Mouse (Mus musculus): ENCODE results near the gene Greb1.

Gene Greb1

DNA sequence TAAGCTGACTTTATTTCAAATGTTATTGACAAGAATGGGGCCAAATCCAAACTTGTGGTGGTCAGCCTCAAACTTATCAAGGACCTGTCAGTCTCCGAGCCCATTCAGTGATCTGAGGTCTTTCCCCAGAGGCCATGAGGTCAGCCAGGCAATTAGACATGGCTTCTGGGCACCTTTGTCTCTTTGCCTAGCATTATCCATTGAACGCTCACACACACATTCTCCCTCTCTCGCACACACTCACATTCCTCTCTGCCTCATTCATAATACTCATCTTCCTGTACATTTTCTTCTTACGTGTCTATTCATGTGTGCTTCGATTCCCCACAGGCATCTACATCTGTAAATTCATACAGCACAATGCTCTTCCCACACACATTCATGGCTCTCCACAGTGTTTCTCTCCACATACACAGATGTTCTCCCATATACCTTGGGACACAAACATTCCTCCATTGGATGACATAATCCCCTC is 3.3 kb upstream of the Greb1 start:
- no peak for DNase-seq

DNA sequence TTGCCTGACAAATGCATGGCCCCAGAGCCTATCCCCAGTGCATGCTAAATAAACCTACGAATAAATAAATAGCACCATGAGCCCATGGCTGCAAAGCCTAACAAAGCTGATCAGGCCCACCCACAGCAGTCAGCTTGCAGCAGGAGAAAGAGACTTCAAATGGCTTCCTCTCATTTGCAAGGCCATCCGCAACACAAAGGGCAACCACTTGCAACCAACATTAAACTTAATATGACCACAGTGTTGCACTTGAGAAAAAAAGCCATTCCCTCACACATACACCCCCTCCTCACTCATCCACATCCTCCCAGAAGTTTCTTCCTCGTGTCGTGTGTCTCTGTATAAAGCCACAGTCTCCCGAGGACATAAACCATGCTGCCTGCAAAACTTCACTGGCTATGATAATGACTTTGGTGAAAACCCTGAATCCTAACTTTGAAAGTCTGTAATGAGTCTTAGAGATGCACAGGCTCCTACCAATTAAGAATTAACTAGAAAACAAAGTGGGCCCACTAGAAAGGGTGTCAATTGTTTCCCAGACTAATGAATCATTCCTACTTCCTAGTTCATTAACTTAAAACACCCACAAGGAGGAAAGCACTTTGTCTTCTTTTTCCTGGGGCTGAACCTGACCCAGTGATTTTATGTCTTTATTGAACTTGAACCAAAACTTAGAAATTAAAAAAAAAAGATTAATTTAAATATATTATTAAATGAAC is 2.7 kb upstream of the Greb1 start:
- no peak for DNase-seq

DNA sequence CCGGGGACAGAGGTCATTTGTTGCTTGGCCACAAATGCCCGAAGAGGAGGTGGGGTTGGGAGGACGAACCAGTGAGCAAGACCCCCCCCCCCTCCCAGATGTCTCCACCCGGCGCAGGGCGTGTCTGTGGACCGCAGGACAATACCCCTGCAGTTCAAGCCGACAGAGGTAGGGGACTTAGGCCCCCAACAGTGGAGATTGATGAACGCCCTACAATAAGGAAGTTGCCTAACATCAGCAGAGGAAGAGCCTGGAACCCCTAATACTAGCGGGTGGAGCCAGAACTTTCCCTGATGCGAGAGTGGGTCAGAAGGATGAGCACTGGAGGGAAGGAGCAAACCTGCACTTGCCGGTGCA is 251 bp upstream of the Greb1 start:
- no peak for DNase-seq

DNA sequence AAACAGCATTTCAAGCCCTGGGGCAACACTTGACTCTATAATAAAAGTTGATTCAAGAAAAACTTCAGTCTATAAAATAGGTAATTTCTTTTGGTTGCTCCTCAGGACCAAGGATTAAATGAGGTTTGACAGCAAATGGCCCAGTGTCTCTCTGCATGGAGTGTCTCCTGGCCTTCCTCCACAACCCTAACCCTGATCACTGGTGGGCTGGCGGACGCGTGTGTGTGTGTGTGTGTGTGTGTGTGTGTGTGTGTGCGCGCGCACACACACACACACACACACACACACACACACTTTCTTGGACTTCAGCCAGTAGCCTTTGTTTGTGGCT is 793 bp downstream of the Greb1 start:
- DNase-seq, result no peak

DNA sequence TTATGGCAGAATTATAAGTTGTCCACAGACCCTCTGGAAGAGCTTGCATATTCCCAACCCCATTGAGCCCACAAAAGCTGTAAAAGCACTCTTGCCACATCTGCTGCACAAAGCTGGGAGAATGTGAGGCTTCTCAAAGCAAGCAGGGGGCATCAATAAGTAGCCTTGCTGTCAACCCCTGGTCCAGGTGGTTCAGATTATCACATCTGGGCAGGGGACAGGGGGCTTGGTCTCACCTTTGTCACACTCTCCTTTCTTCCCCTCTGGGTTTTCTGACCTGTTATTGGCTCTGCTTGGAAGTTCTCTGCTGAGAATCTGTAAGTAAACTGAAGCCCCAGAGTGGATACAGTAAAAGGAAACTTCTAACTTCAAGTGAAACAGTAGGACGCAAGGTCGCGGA is 1.8 kb downstream of the Greb1 start:
- no peak for DNase-seq

DNA sequence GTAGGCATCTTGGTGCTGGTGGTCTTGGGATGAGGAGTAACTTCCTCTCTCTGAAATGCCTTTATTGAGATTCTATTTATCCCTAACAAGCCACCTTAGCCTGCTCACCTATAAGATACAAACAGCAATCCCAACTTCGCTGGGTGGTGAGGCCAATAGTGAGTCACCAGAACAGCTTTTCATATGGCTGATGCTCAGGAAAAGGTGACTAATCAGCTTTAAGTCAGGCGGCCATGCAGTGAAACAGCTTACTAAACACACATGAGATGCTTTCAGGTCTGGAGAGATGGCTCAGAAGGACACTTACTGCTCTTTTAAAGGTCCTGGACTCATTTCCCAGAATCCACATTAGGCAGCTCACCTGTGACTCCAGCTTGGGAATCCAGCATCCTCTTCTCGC is 4.9 kb downstream of the Greb1 start:
- no peak for DNase-seq

DNA sequence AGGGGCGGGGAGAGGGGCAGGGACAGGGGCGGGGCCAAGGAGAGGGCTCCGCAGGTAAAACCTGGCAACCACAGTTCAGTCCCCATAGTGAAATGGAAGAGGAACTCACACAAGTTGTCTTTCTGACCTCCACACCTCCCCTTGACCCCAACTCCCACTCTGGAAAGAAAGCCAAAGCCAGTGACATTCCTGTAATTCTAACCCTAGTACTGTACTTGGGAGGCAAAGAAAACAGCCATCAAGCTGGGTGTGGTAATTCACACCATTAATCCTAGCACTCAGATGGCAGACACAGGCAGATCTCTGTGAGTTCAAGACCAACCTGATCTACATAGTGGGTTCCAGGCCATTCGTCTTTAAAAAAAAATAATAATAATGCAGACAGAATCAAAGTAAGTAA is 7.3 kb downstream of the Greb1 start:
- DNase-seq, result no peak

DNA sequence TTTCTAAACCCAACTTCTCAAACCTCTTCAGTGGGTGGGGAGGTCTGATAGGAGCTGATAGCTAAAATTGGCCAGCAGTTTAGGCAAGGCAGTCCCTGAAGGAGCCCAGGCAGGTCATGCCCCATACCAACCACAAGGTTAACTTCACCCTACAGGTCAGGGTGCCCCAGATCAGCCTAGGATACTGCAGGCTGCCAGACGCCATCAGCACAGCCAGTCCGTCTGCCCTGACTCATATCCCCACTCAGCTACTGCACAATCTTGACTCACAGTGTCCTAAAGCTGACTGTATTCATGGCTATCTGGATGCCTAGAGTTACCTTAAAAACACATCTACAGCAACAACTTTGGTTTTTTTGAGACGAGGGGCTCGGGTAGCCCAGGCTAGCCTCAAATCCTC is 10.2 kb downstream of the Greb1 start:
- DNase-seq, result no peak

DNA sequence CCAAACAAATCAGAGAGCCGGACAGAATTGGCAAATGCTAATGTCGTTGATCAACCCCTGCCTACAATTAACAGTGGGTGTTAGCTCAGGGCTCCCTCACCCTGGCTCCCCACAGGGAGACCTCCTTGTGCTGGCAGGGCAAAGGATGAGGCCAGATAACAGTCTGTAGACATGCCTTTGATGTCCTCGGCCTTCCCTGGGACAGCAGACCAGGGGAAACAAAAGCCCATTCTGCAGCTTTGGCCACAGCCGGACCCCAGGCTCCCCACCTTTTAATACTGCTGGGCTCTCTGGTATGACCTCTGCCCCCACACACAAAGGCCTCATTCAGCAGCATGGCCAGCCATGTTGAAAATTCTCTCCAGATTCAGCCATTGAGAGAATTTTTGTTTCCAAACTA is 10.9 kb downstream of the Greb1 start:
- DNase-seq, result no peak

DNA sequence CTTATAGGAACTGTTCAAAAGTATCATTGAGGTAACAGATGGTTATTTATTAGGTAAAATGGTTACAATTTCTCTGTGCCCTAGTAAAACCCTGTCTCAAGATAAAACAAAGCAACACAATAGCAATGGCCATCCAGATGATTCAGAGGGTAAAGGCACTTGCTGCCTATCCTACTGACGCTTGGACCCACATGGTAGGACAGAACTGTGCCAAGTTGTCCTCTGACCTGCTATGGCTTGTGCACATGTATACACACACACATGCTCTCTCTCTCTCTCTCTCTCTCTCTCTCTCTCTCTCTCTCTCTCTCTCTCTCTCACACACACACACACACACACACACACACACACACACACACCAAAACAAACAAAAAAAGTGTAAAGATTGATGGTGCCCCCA is 11.5 kb downstream of the Greb1 start:
- no peak for DNase-seq

DNA sequence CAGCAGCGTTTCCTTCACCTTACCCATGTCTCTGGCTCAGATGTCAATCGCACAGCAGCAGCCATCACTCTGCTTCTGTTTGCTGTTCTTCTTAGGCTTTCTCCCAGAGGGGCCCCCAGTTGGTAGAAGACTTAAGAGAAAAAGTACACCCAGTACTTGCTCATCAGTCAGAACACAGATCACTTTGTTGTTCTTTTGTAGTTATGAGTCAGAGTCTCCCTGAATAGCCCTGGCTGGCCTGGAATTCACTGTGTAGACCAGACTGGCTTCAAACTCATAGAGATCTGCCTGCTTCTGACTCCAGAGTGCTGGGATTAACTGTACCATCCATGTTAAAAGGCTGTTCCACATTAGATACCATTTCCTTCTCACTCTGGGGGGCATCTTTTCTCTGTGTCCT is 12.1 kb downstream of the Greb1 start:
- no peak for DNase-seq

DNA sequence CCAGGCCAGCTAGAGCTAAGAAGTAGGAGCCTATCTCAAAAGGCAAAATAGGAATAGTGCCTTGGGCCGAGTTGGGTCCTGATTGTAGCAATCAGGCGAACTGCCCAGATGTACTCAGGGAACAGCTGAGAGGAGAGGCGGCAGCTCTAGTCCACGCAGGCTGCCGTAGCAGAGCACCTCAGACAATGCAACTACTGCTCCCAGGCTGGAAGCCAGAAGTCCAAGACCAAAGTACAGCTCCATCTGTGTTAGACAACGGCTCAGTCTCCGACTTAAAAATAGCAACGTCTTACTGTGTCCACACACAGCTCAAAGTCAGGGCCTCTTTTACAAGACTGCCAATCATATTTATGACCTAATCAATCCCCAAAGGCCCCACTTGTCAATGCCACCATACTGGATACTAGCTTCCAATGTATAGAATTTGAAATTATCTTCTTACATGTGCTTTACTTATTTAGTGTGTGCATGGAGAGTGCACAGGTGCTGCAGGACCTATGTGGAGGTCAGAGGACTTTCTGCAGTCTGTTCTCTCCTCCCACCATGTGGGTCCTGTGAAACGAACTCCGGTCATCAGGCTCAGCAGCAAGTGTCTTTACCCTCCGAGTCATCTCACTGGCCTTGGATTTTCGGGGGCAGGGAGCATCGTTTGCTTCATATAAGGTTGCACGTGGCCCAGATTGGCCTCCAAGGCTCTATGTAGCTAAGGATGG is 19.5 kb downstream of the Greb1 start:
- DNase-seq, result no peak

DNA sequence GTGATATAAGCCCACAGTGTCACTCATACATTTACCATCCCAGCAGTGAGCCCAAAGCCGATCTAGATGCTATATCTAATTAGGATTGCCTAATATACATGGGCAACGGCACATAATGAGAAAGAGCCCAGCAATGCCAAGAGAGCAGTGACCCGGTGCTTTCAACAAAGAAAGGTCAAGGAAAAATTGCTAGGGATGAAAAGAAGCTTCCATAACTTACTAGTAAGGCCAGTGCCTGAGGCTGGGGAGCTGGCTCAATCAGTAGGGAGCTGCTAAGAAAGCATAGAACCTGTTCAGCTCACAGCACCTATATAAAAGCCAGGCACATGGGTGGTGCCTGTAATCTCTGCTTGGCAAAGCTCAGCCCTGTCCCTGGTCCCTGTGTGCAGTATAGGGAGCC is 20.4 kb downstream of the Greb1 start:
- DNase-seq, result no peak

DNA sequence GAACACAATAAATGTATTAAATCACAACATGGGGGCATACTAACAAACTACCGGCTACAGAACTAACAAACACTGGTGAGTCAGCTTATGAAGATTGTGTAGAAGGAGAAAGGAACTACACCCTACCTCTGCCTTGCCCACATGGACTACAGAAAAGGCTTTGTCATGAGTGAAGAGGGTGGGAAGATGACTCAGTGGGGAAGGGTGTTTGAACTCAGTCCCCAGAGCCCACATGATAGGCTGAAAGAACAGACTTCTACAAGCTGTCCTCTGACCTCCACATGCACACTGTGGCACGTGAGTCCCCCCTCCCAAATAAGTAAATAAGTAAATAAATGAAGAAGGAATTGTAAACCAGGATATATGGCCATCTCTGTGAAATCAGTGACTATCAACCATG is 21.5 kb downstream of the Greb1 start:
- DNase-seq, result no peak

DNA sequence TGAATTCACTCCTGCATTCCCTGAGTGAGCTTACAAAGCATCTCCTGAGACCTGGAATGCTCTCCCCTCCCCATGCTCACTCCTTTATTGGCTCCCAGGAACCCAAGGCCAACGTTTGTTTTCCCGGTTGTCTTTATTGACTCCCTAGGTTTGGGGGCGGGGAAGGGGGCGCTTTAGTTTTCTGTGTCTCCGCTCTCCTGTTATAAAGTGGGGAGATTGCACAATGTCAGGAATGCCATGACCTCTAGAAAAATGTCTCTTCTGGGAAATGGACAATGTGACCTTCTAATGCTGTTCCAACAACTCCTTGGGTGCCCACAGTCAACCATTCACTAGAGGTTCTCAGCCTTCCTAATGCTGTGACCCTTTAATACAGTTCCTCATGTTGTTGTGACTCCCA is 22.2 kb downstream of the Greb1 start:
- no peak for DNase-seq

DNA sequence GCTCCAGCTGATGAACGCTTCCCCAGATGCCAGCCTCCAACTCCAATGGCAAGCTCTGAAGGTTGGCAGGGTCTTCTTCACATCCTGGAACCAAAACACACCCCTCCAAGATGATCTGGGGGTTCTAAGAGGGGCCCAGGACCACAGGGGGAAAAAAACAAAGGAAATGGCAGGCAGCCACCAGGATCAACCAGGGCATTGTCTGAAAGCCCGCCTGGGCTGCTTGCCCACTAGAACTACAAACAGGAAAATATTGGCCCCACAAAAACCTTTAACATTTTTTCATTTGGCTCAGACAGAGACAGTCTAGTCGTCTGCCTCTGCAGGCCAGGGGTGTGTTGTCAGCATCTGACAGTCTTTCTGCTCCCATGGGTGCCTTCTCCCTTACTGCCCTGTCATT is 25.3 kb downstream of the Greb1 start:
- DNase-seq, result no peak

DNA sequence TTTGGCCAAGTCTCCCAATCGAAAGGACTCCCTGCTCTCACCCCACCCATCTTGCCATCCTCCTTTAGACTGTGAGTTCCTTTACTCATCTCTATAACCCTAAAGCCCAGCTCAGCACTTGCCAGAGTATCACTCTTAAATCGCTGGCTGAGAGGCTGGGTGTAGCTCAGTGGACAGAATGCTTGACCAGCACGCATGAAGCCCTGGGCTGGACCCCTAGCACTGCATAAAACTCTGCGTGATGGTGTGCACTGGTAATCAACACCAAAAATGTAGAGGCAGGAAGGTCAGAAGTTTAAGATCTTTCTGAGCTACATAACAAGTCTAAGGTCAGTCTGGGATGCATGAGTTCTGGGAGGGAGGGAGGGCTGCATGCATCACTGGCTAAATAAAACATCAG is 26.1 kb downstream of the Greb1 start:
- no peak for DNase-seq

DNA sequence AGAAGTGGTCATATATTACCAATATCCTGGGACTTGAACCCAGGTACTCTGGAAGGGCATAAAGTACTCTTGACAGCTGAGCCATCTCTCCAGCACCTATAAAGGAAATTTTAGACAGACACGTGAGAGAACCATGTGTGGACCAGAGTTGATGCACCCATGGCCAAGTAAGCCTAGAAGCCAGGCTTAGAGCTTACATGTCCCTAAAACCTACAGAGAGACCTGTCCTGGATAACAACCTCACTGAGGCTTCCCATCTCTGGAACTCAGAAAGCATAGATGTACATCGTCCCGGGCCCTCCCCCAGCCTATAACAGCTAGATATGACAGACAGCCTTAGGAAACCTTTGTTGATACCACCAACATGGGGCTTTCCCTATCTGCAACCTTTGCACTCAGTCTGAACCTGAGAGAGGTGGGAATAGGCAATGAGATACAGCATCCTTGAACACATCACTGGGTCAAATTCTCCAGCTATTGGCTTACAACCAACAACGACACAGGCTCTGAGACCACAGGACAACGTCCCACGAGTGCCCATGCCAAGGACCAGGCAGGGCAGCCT is 31.0 kb downstream of the Greb1 start:
- no peak for DNase-seq

DNA sequence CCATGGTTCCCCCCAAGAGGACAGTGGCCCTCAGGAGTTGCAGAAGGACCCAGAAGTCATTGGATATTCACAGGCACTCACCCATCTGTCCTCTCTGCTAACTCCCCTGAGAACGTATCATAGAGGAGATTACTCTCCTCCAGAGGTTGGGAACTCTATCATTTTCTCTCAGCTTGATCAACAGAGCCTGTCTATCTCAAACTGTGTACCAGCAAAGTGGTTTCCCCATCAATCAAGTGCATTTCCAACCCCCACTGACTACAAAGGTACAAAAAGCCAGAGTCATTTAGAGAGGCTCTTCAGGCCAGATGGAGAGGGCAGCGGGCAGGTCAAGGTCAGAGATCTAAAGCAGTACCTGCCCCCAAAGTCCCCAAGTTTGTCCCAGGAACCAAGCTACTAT is 32.0 kb downstream of the Greb1 start:
- no peak for DNase-seq

DNA sequence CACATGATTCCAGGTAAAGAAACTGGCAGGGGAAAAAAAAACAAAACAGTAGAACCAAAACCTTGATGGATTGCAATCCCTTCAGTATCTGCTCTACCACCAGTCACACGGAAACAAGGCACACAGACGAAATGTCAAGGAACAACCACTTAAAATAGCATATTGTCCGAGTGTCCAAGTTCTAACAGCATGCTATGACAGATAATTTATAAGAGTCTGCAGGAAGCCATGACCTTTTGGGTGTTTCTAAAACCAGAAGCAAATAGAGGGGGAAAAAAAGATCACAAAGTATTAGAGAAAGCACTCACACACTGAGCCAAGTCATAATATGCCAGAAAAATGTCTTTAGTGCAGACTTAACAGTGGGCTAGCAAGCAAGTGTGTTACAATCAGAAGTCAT is 32.4 kb downstream of the Greb1 start:
- no peak for DNase-seq

DNA sequence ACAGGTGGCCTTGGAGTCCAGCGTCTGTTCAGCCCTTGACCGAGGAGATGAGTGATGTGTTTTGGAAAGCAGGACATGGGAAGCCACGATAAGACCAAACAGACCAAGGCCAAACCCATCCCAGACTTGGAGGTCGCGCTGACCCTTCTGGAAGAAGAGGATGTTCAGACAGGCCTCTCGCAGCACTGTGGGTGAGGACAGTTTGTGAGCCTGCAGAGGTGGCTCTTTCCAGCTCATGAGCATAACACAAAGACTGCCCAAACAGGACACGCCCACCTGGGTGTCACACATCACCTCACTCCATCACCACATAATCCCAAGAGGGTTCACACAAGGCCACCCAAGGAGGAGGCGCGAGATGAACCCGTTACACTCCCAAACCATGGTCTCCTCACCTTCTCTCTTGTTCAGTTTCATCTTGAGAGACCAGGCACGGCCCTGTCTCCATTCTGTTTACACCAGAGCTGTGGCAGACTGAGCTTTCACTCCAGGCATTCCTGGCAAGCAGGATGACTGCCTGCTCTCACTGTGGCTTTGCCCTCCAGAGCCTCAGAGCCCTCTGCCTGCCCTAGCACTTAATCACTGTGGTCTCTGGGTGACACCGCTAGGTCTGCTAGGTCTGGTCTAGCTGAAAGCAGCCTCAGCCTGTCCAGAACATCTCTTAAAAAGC is 35.8 kb downstream of the Greb1 start:
- DNase-seq, result no peak

DNA sequence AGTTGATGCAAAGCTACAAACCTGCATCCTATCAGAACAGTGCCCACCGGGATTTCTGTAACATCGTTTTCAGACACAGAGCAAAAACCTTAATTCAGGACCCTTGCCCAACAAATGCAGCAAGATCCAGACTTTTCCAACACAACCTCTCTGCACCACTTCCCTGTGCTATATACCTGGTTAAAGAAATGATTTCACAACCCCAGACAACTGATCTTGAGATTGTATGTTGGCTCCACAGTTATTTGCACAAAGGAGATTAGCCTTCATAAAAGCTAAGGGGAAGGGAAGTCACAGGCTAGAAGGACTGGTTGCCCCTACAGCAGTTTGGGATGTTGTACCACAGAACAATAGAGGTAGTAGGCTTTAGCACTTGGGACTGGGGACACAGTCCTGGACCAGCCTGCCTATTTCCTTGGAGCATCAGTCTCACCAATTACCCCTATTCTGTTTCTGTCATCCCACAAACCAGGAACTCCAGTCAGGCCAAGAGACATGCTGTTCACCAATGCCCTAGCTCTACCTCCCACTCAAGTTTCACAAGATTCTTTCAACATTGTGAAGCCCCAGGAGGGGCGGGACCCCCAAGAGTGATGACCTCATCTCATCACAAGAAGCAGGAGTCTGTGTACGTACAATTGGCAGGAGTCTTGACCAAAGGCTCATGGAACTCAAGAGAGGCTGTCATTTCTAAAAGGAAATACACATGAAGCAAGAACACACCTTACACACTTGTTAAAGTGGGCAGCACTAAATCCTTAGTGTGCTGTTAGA is 36.9 kb downstream of the Greb1 start:
- DNase-seq, result no peak

DNA sequence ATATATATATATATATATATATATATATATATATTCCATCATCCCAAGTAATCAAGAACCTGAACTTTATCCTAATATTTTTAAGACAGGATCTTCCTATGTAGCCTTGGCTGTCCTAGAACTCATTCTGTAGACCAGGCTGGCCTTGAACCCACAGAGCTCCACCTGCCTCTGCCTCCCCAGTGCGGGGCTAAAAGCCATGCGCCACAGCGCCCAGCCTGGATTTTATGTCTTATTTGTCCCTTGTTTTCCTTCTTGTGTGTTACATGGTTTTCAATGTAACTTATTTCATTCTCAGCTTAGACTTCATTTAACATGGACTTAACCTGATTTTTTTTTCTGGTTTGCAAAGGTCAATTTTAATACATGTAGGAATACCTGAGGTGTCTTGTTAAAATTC is 39.2 kb downstream of the Greb1 start:
- DNase-seq, result no peak

Data from cerebellum, adult 9-10 months (tissue).